Mouse (Mus musculus) midbrain, embryonic 11.5 days (tissue): ENCODE results near the gene Mau2. TPM values are rescaled to one million over a fixed set of nuclear protein-coding genes. Genes with fewer than 3 reads are reported as not detected.
"Not testable (repeated sequence)": the region's sequence is repeated elsewhere in the genome, so short reads cannot be mapped to it uniquely, and the experiment has no call there.

ENCODE experiments used
- ATAC-seq: fragments of 200-750 bp; cut with Nextera tagmentation; 2 replicates; pipeline ENCODE4 v1.8.0; 2017; ENCODE audit warnings: moderate TSS enrichment, moderate library complexity; ENCODE audit not compliant: low FRiP score
- DNase-seq: peaks from one replicate; pipeline ENCODE4 v3.0.0; 2015; ENCODE audit warnings: low spot score; ENCODE audit errors: missing footprints
- H3K27ac ChIP-seq: fragments of 300-500 bp; sonication (generic); 2 replicates; pipeline ENCODE4 v1.5.1; 2014; ENCODE audit warnings: low read depth, low read length
- H3K27me3 ChIP-seq: fragments of 300-500 bp; sonication (generic); 2 replicates; pipeline ENCODE4 v1.6.1; 2014; ENCODE audit warnings: mild to moderate bottlenecking, low read length, moderate library complexity, mixed read lengths; ENCODE audit not compliant: control insufficient read depth, insufficient read depth
- H3K36me3 ChIP-seq: fragments of 300-500 bp; sonication (generic); 2 replicates; pipeline ENCODE4 v1.6.1; 2014; ENCODE audit warnings: mild to moderate bottlenecking, low read length, moderate library complexity, mixed read lengths; ENCODE audit not compliant: control insufficient read depth, insufficient read depth
- H3K4me1 ChIP-seq: fragments of 300-500 bp; sonication (generic); 2 replicates; pipeline ENCODE4 v1.6.1; 2014; ENCODE audit warnings: low read length; ENCODE audit not compliant: control insufficient read depth, insufficient read depth
- H3K4me2 ChIP-seq: fragments of 300-500 bp; sonication (generic); 2 replicates; pipeline ENCODE4 v1.6.1; 2014; ENCODE audit warnings: mild to moderate bottlenecking, moderate library complexity
- H3K4me3 ChIP-seq: fragments of 300-500 bp; sonication (generic); 2 replicates; pipeline ENCODE4 v1.5.1; 2014; ENCODE audit warnings: low read depth, low read length
- H3K9ac ChIP-seq: fragments of 300-500 bp; sonication (generic); 2 replicates; pipeline ENCODE4 v1.6.1; 2014; ENCODE audit warnings: low read length
- H3K9me3 ChIP-seq: fragments of 300-500 bp; sonication (generic); 2 replicates; pipeline ENCODE4 v1.6.1; 2016; ENCODE audit warnings: low read length; ENCODE audit not compliant: control insufficient read depth
- WGBS: fragments of 180-500 bp; shearing (Covaris S2); extraction: QIAGEN DNeasy Blood & Tissue Kit; methylation state at CpG from one replicate; pipeline ENCODE4 v1.1.7; 2014; 5-methylcytosine and 5-hydroxymethylcytosine counted together
- polyA plus RNA-seq: library from polyadenylated mRNA; unstranded; fragments of >200 nt; fragmentation: Nextera tagmentation; extraction: Ambion mirVana; gene quantifications from 2 replicates; pipeline ENCODE4 v1.2.1, GENCODE M21; 2014

Gene Mau2
- polyA plus RNA-seq, 1 experiment from 2014 or later, result 49.3 TPM

DNA sequence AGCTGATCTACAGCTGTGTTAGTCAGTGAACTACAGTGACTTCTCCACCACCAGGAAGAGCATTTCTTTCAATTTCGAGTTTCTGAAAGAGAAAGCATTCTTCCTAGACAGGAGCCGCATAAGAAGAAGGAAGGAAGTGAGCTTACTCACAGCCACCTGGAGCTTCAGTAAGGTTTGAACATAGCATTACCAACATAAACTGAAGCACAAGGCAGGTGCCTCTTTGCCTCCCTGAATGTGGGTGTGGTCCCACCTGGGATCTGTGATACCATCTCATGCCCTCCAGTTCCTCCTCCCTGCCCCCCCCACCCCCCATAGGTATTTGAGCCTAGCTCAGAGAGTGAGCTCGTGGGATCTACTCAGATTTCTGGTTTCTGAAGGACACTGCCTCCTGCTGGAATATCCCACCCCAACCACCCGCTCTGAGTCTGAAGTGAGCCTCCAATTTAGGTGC lies 39.3 kb downstream of the Mau2 start:
- no peak overlapping the region for H3K27ac ChIP-seq
- no peak overlapping the region for H3K4me3 ChIP-seq
- 0 out of 2 replicates have a peak, but pooled peaks cover 3% of the 10 kb centered on the region for H3K4me1 ChIP-seq
- no peak overlapping the region for H3K4me2 ChIP-seq
- H3K27me3 ChIP-seq, result no peaks in the 10 kb centered on the region
- no peaks in the 10 kb centered on the region for H3K9me3 ChIP-seq
- H3K9ac ChIP-seq, result no peak overlapping the region
- ATAC-seq (no peak), DNase-seq (no peak)
- H3K36me3 ChIP-seq, result no peaks in the 10 kb centered on the region
- 63% methylated on average over 4 of the region's 4 CpGs for WGBS

DNA sequence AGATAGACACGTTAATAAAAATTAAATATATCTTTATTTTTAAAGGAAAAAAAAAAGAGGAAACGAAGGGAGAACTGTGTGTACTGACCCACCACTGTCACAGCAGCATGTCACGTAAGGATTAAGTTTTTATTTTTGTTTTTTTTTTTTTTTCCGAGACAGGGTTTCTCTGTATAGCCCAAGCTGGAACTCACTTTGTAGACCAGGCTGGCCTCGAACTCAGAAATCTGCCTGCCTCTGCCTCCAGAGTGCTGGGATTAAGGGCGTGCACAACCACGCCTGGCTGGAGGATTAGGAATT lies 40.7 kb downstream of the Mau2 start:
- H3K9me3 ChIP-seq, H3K36me3 ChIP-seq, H3K27ac ChIP-seq, H3K4me1 ChIP-seq, H3K4me3 ChIP-seq, H3K27me3 ChIP-seq, H3K4me2 ChIP-seq, ATAC-seq, H3K9ac ChIP-seq, DNase-seq: not testable (repeated sequence)
- 47% methylated on average over 7 of the region's 7 CpGs for WGBS

DNA sequence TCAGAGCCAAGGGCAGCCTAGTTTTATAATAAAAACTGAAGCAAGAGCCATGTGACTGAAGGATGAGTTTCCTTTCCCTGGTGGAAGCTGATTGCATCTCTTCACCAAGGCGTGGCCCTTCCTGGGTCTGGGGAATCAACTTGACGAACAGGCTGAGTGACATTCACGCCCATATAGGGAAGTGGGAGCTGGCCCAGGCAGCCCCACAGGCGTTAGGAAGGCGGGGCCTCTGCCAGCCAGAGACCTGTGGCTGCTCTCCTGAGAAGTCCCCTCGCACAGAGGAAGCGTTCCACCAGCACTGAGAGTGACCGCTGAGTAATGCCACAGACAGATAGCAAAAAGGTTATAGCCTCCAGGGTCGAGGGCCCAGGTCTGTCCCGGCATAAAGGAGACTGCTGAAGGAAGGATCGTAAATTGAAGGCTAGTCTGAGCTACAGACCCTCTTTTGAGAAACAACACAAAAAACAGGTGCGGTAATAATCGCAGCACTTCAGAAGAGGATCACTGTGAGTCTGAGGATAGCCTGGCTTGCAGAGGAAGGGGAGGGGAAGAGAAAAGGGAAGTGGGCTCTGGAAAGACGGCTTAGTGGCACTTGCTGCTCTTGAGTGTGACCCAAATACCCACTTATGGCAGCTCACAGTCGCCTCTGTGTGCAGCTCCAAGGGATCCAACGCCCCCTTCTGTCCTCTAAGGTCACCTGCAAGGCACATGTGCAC lies 41.2 kb downstream of the Mau2 start:
- Histone ChIP-seq H3K9me3 (no peaks in the 10 kb centered on the region), H3K27me3 (no peaks in the 10 kb centered on the region), H3K4me1 (0 out of 2 replicates have a peak, but pooled peaks cover 3% of the 10 kb centered on the region), H3K36me3 (no peaks in the 10 kb centered on the region), H3K4me3 (no peak overlapping the region), H3K4me2 (peak overlapping the region; percentile 28), H3K27ac (no peak overlapping the region), H3K9ac (peak overlapping the region; percentile 33)
- DNase-seq (no peak), ATAC-seq (0 out of 2 replicates have a peak, but pooled peaks have one; percentile 43)
- 4% methylated on average over 16 of the region's 16 CpGs for WGBS

DNA sequence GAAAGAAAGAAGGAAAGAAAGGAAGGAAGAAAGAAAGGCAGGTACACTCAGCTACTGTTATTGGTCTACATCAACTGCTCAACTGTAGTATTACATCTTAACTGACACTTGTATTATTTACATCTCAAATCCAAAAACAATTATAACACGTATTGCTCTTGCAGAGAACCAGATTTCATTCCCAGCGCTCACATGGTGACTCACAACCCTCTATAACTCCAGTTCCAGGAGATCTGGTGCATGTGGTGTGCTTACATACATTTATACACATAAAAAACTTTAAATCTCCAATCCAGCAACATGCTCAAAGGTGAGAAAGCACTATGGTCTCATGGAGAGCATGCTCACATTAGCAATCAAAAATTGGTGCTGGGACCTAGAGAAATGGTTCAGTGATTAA lies 42.3 kb downstream of the Mau2 start:
- Histone ChIP-seq H3K4me3 (no peak overlapping the region), H3K9me3 (no peaks in the 10 kb centered on the region)

DNA sequence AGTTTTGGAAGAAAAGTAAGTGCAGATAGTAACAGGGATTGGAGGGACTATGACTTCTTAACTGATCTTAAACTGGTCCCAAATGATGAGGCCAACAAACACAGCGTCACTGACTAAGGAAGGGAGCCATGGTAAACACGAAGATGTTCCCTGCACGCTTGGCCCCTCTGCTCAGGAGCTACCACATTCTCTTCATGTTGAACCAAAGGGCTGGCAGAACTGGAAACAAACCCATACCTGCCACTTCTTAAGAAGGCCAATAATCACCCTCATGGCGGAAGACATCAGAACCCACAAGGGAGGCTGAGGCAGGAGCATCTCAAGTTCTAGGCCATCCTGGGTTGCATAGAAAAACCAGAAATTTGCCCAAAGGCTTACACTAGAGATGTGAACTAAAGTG lies 43.3 kb downstream of the Mau2 start:
- ATAC-seq, result no peak
- H3K4me1 ChIP-seq, result peaks cover 14% of the 10 kb centered on the region

More for the DNA sequence above, 42.3 kb downstream of the Mau2 start:
- WGBS, result 84% methylated on average over 2 of the region's 2 CpGs
- DNase-seq (no peak), ATAC-seq (no peak)
- no peak overlapping the region for H3K4me2 ChIP-seq
- H3K9ac ChIP-seq, result no peak overlapping the region
- H3K27ac ChIP-seq, result no peak overlapping the region
- H3K4me1 ChIP-seq, result peaks cover 4% of the 10 kb centered on the region
- H3K36me3 ChIP-seq, result no peaks in the 10 kb centered on the region
- no peaks in the 10 kb centered on the region for H3K27me3 ChIP-seq

DNA sequence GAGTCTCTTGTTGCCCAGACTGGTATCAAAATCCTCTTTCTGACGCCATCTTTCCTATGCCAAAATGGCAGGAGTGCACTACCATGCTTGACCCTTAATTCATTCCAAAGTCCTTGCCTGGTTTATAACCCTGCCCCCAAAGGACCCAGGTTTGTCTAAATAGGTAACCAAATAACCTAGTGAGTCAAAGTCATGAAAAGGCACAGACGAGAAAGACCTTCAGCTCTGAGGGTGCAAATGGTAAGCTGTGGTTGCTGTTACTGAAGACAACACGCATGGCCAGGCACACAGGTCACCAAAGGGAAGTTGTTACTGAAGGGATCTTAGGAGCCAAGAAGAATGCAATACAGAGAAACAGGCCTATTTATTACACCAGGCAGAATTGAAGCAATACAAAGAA lies 43.8 kb downstream of the Mau2 start:
- ATAC-seq (no peak), DNase-seq (no peak)
- no peak overlapping the region for H3K9ac ChIP-seq
- H3K27me3 ChIP-seq, result no peaks in the 10 kb centered on the region
- 90% methylated on average over 3 of the region's 3 CpGs for WGBS
- no peaks in the 10 kb centered on the region for H3K9me3 ChIP-seq
- H3K27ac ChIP-seq, result no peak overlapping the region
- H3K4me3 ChIP-seq, result no peak overlapping the region
- H3K36me3 ChIP-seq, result no peaks in the 10 kb centered on the region
- H3K4me1 ChIP-seq, result peaks cover 14% of the 10 kb centered on the region
- H3K4me2 ChIP-seq, result no peak overlapping the region

More for the DNA sequence above, 43.3 kb downstream of the Mau2 start:
- Histone ChIP-seq H3K36me3 (no peaks in the 10 kb centered on the region), H3K4me3 (no peak overlapping the region), H3K9ac (no peak overlapping the region), H3K27me3 (no peaks in the 10 kb centered on the region), H3K27ac (no peak overlapping the region), H3K9me3 (no peaks in the 10 kb centered on the region), H3K4me2 (no peak overlapping the region)
- 93% methylated on average over 4 of the region's 4 CpGs for WGBS
- DNase-seq, result no peak

DNA sequence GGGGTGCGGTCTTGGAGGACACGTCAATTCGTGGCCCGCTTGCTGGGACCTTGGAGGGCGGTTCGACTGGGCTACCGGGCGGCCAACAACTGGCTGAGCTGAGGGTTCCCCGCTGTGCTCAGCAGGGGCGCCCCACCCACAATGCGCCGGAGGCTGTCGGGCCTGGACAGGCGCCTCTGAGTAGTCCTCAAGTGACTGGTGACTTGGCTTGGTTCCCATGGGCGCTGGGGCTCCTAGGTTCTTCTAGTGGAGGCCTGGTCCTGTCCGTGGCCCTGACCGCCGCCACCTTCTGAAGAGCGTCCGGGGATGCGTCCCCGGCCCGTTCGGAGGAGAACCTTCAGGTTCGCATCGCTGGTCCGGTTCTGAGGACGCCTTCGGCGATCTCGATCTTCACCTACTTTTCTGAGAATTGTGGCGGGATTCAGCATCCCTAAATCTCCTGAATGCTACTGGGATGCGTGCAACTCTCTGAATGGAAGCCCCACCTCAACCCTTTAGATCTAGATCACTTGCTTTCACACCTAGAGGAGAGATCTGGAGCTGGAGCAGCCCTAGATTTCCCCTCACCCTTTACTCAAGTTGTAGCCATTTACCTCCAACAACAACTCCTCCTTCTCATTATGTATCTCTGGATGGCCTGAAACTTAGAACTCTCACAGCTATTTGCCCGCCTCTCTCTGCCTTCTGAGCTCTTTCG lies 45.8 kb downstream of the Mau2 start:
- no peak for ATAC-seq
- no peak for DNase-seq
- 3% methylated on average over 35 of the region's 35 CpGs for WGBS
- Histone ChIP-seq H3K27ac (peak overlapping the region; percentile 6; the same call in 1 of the 2 replicates), H3K9ac (peak overlapping the region; percentile 76), H3K4me1 (peaks cover 14% of the 10 kb centered on the region), H3K27me3 (no peaks in the 10 kb centered on the region), H3K36me3 (no peaks in the 10 kb centered on the region), H3K9me3 (no peaks in the 10 kb centered on the region), H3K4me2 (peak overlapping the region; percentile 93), H3K4me3 (peak overlapping the region; percentile 90)

DNA sequence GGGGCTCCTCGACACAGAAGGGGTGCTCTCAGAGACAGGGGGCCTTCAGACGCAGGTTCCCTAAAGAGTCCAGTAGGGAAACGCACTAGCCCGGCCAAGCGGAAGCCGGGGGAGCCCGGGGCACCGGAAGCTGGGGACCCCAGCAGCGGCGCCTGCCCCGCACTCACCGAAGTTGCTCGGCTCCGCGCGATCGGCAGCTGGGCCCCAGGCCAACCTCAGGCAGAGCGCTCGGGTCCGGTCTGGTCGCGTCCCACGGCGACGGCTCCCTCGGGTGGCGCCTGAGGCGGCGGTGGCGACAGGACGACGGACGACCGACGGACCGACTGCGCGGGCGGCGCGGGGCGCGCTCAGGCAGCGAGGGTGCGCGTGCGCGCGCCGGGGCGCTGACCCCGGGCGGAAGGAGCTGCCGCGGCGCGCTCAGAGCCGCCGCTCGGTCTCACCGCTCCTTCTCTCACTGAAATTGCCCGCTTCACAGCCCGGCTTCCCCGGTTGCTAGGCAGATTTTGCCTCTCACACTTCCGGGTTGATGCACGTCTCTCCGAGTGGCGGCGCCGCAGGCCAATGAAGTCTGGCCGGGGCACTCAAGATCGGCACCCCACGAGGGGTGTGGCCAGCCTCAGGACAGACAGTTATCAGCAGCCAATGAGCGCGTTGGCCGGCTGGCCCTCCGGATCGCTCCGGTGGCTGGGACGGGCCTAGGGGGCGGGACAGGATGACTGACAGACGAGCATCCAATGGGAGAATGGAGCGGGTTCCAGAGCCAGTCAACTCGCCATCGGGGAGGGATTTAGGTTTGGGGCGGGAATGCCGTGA lies 46.6 kb downstream of the Mau2 start, which contains the start of gene Gatad2a:
Gene Gatad2a (minus strand): TSS at position 609 of the 813 bp plus-strand sequence.
- peak within 1 kb of the TSS; percentile 93 for H3K4me2 ChIP-seq
- under 1% methylated on average over 74 of the region's 87 CpGs for WGBS

More for the DNA sequence above, 46.6 kb downstream of the Mau2 start, which contains the start of gene Gatad2a:
- peak within 1 kb of the TSS; percentile 86 for H3K27ac ChIP-seq
- no peaks in the 10 kb centered on the region for H3K9me3 ChIP-seq
- DNase-seq (peak; percentile 99), ATAC-seq (peak; percentile 100)
- H3K4me3 ChIP-seq, result peak within 1 kb of the TSS; percentile 90
- H3K27me3 ChIP-seq, result no peaks in the 10 kb centered on the region
- no peaks in the 10 kb centered on the region for H3K36me3 ChIP-seq
- peaks cover 11% of the 10 kb centered on the region for H3K4me1 ChIP-seq
- peak within 1 kb of the TSS; percentile 79 for H3K9ac ChIP-seq
